Mouse (Mus musculus): ENCODE measurements at regions not wholly inside any gene's neighbourhood (a gene's known extent, or its start where the extent isn't known, plus 50 kb on each side); places are given as distances from the start of the nearest gene placed in this dataset.
"Not testable (repeated sequence)": the region's sequence is repeated elsewhere in the genome, so short reads cannot be mapped to it uniquely, and the experiment has no call there.

DNA sequence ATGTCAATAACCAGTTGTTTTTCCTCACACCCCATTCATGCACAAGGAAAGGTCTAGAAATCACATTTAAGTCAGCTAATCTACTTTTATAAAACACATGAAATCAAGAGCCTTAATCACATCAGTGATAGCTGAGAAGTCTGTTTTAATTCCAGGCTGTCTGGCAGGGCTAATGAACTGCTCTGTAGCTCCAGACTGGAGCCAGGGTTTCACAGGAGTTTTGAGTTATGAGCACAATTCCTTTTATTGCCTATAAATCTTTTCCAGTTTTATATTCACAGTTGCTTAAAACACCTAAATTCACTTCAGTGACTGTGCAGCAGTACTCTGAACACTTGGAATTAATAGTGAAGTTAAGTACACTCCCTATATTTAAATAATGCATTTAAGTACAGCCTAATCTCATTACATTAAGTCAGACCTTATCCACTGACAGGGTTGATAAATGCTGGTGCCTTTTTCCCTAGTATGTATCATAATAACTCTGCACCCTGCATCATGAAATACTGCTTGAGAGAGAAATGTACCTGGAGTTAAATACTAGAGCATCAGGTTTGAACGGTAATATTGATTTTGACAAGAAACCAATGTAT, 198.6 kb upstream of the Gria4 start:
- no peaks in the 10 kb centered on the region for H3K27me3 ChIP-seq (ENCODE audit: control insufficient read depth, insufficient read depth, low read length, poor library complexity, severe bottlenecking)
- H3K4me3 ChIP-seq (ENCODE audit: low read depth, low read length), result no peak overlapping the region
- H3K36me3 ChIP-seq (ENCODE audit: control insufficient read depth, insufficient read depth, low read length, poor library complexity, severe bottlenecking), result no peaks in the 10 kb centered on the region
- no peak overlapping the region for H3K9ac ChIP-seq (ENCODE audit: low read depth, poor library complexity, severe bottlenecking)
- no peaks in the 10 kb centered on the region for H3K4me1 ChIP-seq (ENCODE audit: control insufficient read depth, insufficient read depth, low read length)
- TF ChIP-seq EP300 (IDR thresholded peaks at IDR 0.05; ENCODE audit: insufficient read depth, low read depth, low read length), result no peak
- TF ChIP-seq CTCF (IDR thresholded peaks at IDR 0.05; ENCODE audit: low read depth, low read length), result no peak
- no peak for TF ChIP-seq POLR2A (IDR thresholded peaks at IDR 0.05; ENCODE audit: insufficient read depth, low read length)
- H3K9me3 ChIP-seq (replicated peaks; ENCODE audit: control insufficient read depth, insufficient read depth, low read length, poor library complexity, severe bottlenecking), result no peaks in the 10 kb centered on the region
- H3K27ac ChIP-seq (ENCODE audit: insufficient read depth, low read length), result no peak overlapping the region

- not testable (repeated sequence) for H3K9ac ChIP-seq (ENCODE audit: low read depth, poor library complexity, severe bottlenecking); H3K36me3 ChIP-seq (ENCODE audit: control insufficient read depth, insufficient read depth, low read length, poor library complexity, severe bottlenecking); H3K27ac ChIP-seq (ENCODE audit: insufficient read depth, low read length); H3K27me3 ChIP-seq (ENCODE audit: control insufficient read depth, insufficient read depth, low read length, poor library complexity, severe bottlenecking); H3K9me3 ChIP-seq (replicated peaks; ENCODE audit: control insufficient read depth, insufficient read depth, low read length, poor library complexity, severe bottlenecking); H3K4me3 ChIP-seq (ENCODE audit: low read depth, low read length); H3K4me1 ChIP-seq (ENCODE audit: control insufficient read depth, insufficient read depth, low read length)
Observed at GRCm38 (mm10) chr9:4979401-4979800, 183.4 kb upstream of the Gria4 start.

- Histone ChIP-seq H3K27me3 (ENCODE audit: control insufficient read depth, insufficient read depth, low read length, poor library complexity, severe bottlenecking) (peaks cover 1% of the 10 kb centered on the region; the same call in 1 of the 2 replicates), H3K4me3 (ENCODE audit: low read depth, low read length) (no peak overlapping the region; the same call in 1 of the 2 replicates), H3K36me3 (ENCODE audit: control insufficient read depth, insufficient read depth, low read length, poor library complexity, severe bottlenecking) (no peaks in the 10 kb centered on the region), H3K9ac (ENCODE audit: low read depth, poor library complexity, severe bottlenecking) (peak overlapping the region; percentile 29; the same call in 1 of the 2 replicates), H3K9me3 (replicated peaks; ENCODE audit: control insufficient read depth, insufficient read depth, low read length, poor library complexity, severe bottlenecking) (no peaks in the 10 kb centered on the region), H3K4me1 (ENCODE audit: control insufficient read depth, insufficient read depth, low read length) (no peaks in the 10 kb centered on the region), H3K27ac (ENCODE audit: insufficient read depth, low read length) (no peak overlapping the region)
- TF ChIP-seq POLR2A (IDR thresholded peaks at IDR 0.05; ENCODE audit: insufficient read depth, low read length) (no peak), EP300 (IDR thresholded peaks at IDR 0.05; ENCODE audit: insufficient read depth, low read depth, low read length) (no peak), CTCF (IDR thresholded peaks at IDR 0.05; ENCODE audit: low read depth, low read length) (no peak)
Observed at GRCm38 (mm10) chr9:4977537-4977936, 181.5 kb upstream of the Gria4 start.

DNA sequence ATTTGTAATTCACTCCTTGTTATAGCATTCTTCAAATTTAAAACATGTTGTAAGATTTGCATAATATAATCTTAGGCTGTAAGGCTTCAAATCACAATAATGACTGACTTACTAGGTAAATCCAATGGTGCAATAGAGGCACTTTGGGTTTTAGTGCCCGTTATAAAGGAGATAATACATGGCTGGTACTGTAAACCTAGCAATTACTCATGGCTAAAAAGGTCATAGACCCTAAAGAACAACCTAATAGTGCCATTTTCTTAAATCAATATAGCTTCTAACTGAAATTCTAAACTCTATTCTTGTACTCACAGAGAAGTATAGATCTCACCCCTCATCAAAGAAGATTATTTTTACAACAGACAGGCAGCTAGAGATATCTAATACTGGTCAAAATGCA, 179.0 kb upstream of the Gria4 start:
- H3K36me3 ChIP-seq (ENCODE audit: control insufficient read depth, insufficient read depth, low read length, poor library complexity, severe bottlenecking), result no peaks in the 10 kb centered on the region
- no peaks in the 10 kb centered on the region for H3K9me3 ChIP-seq (replicated peaks; ENCODE audit: control insufficient read depth, insufficient read depth, low read length, poor library complexity, severe bottlenecking)
- H3K27ac ChIP-seq (ENCODE audit: insufficient read depth, low read length), result no peak overlapping the region
- no peak overlapping the region for H3K4me3 ChIP-seq (ENCODE audit: low read depth, low read length)
- TF ChIP-seq POLR2A (IDR thresholded peaks at IDR 0.05; ENCODE audit: insufficient read depth, low read length) (no peak), EP300 (IDR thresholded peaks at IDR 0.05; ENCODE audit: insufficient read depth, low read depth, low read length) (no peak), CTCF (IDR thresholded peaks at IDR 0.05; ENCODE audit: low read depth, low read length) (no peak)
- no peak overlapping the region for H3K9ac ChIP-seq (ENCODE audit: low read depth, poor library complexity, severe bottlenecking)
- H3K27me3 ChIP-seq (ENCODE audit: control insufficient read depth, insufficient read depth, low read length, poor library complexity, severe bottlenecking), result peaks cover 1% of the 10 kb centered on the region; the same call in 1 of the 2 replicates
- no peaks in the 10 kb centered on the region for H3K4me1 ChIP-seq (ENCODE audit: control insufficient read depth, insufficient read depth, low read length)

- H3K36me3 ChIP-seq (ENCODE audit: control insufficient read depth, insufficient read depth, low read length, poor library complexity, severe bottlenecking); H3K4me3 ChIP-seq (ENCODE audit: low read depth, low read length); H3K27ac ChIP-seq (ENCODE audit: insufficient read depth, low read length); H3K9me3 ChIP-seq (replicated peaks; ENCODE audit: control insufficient read depth, insufficient read depth, low read length, poor library complexity, severe bottlenecking); H3K27me3 ChIP-seq (ENCODE audit: control insufficient read depth, insufficient read depth, low read length, poor library complexity, severe bottlenecking); H3K4me1 ChIP-seq (ENCODE audit: control insufficient read depth, insufficient read depth, low read length); H3K9ac ChIP-seq (ENCODE audit: low read depth, poor library complexity, severe bottlenecking): not testable (repeated sequence)
Observed at GRCm38 (mm10) chr9:4931861-4932260, 135.8 kb upstream of the Gria4 start.

DNA sequence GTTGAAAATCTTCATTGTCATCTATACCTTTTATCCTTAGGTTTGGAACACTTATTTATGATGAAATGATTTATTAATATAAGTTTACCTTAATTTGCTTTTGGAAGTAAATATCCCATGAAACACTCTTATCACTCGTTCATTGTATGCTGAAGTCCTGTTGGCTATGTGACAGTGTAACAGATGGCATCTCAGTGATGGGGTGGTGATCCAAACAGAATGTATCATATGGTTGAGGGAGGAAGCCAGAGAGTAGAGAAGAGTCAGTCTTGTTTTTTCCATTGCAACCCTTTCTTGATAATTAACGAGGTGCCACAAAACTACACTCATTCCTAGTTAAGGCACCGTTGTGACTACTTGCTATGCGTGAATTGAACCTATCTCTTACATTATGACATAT, 134.3 kb upstream of the Gria4 start:
- TF ChIP-seq CTCF (IDR thresholded peaks at IDR 0.05; ENCODE audit: low read depth, low read length) (no peak), EP300 (IDR thresholded peaks at IDR 0.05; ENCODE audit: insufficient read depth, low read depth, low read length) (no peak)
- no peak overlapping the region for H3K27ac ChIP-seq (ENCODE audit: insufficient read depth, low read length)
- no peaks in the 10 kb centered on the region for H3K36me3 ChIP-seq (ENCODE audit: control insufficient read depth, insufficient read depth, low read length, poor library complexity, severe bottlenecking)
- H3K4me3 ChIP-seq (ENCODE audit: low read depth, low read length), result no peak overlapping the region
- no peak overlapping the region for H3K9ac ChIP-seq (ENCODE audit: low read depth, poor library complexity, severe bottlenecking)
- H3K27me3 ChIP-seq (ENCODE audit: control insufficient read depth, insufficient read depth, low read length, poor library complexity, severe bottlenecking), result no peaks in the 10 kb centered on the region
- H3K4me1 ChIP-seq (ENCODE audit: control insufficient read depth, insufficient read depth, low read length), result no peaks in the 10 kb centered on the region
- H3K9me3 ChIP-seq (replicated peaks; ENCODE audit: control insufficient read depth, insufficient read depth, low read length, poor library complexity, severe bottlenecking), result no peaks in the 10 kb centered on the region

Measured in ES-Bruce4 (cell line).